Mouse (Mus musculus): ENCODE results near the gene 4930444G20Rik. TPM values are rescaled to one million over a fixed set of nuclear protein-coding genes. Genes with fewer than 3 reads are reported as not detected.

Gene 4930444G20Rik
- polyA plus RNA-seq, 1 experiment: not detected

GRCm38 (mm10) chr10:22034303-22034702 is 33.6 kb downstream of the 4930444G20Rik start:
- Histone ChIP-seq H3K27me3 (ENCODE audit: control insufficient read depth, insufficient read depth, insufficient read length) (peaks cover 10% of the 10 kb centered on the region), H3ac (ENCODE audit: control insufficient read depth, insufficient read length) (no peak overlapping the region), H3K36me3 (ENCODE audit: control insufficient read depth, insufficient read depth) (no peaks in the 10 kb centered on the region), H3K4me3 (no peak overlapping the region), H3K79me2 (ENCODE audit: control insufficient read depth, insufficient read depth) (no peaks in the 10 kb centered on the region), H3K4me2 (ENCODE audit: low read depth) (no peak overlapping the region)
- TF ChIP-seq MYOG (IDR thresholded peaks at IDR 0.05; ENCODE audit: control insufficient read depth in 1 of 3, insufficient read depth in 1 of 3, insufficient read length in 2 of 3, low read depth in 2 of 3) (no peak), MAX (IDR thresholded peaks at IDR 0.05; ENCODE audit: low read depth) (no peak), SRF (IDR thresholded peaks at IDR 0.05; ENCODE audit: control insufficient read depth, insufficient read length, low read depth) (no peak), POLR2AphosphoS2 (IDR thresholded peaks at IDR 0.05; ENCODE audit: insufficient read length, low read depth) (no peak), POLR2A (IDR thresholded peaks at IDR 0.05; ENCODE audit: insufficient read length, low read depth) (no peak), TCF3 (IDR thresholded peaks at IDR 0.05; ENCODE audit: insufficient read length, low read depth) (no peak), MYOD1 (IDR thresholded peaks at IDR 0.05; ENCODE audit: control insufficient read depth in 1 of 3, insufficient read length in 2 of 3, low read depth in 2 of 3) (no peak), REST (IDR thresholded peaks at IDR 0.05; ENCODE audit: insufficient read depth, insufficient read length) (no peak), USF1 (IDR thresholded peaks at IDR 0.05; ENCODE audit: low read depth) (no peak), E2F4 (IDR thresholded peaks at IDR 0.05; ENCODE audit: insufficient read depth) (no peak), CEBPB (IDR thresholded peaks at IDR 0.05; ENCODE audit: insufficient read depth, poor library complexity, severe bottlenecking) (no peak), TCF12 (IDR thresholded peaks at IDR 0.05; ENCODE audit: insufficient read depth, poor library complexity, severe bottlenecking) (no peak)

GRCm38 (mm10) chr10:22018618-22019017 is 49.3 kb downstream of the 4930444G20Rik start:
- Histone ChIP-seq H3K4me2 (ENCODE audit: low read depth) (no peak overlapping the region), H3ac (ENCODE audit: control insufficient read depth, insufficient read length) (no peak overlapping the region), H3K36me3 (ENCODE audit: control insufficient read depth, insufficient read depth) (no peaks in the 10 kb centered on the region), H3K27me3 (ENCODE audit: control insufficient read depth, insufficient read depth, insufficient read length) (peaks cover 14% of the 10 kb centered on the region), H3K79me2 (ENCODE audit: control insufficient read depth, insufficient read depth) (no peaks in the 10 kb centered on the region), H3K4me3 (no peak overlapping the region)
- TF ChIP-seq MYOD1 (IDR thresholded peaks at IDR 0.05; ENCODE audit: control insufficient read depth in 1 of 3, insufficient read length in 2 of 3, low read depth in 2 of 3) (no peak), POLR2A (IDR thresholded peaks at IDR 0.05; ENCODE audit: insufficient read length, low read depth) (no peak), E2F4 (IDR thresholded peaks at IDR 0.05; ENCODE audit: insufficient read depth) (no peak), USF1 (IDR thresholded peaks at IDR 0.05; ENCODE audit: low read depth) (no peak), POLR2AphosphoS2 (IDR thresholded peaks at IDR 0.05; ENCODE audit: insufficient read length, low read depth) (no peak), REST (IDR thresholded peaks at IDR 0.05; ENCODE audit: insufficient read depth, insufficient read length) (no peak), MYOG (IDR thresholded peaks at IDR 0.05; ENCODE audit: control insufficient read depth in 1 of 3, insufficient read depth in 1 of 3, insufficient read length in 2 of 3, low read depth in 2 of 3) (no peak), TCF12 (IDR thresholded peaks at IDR 0.05; ENCODE audit: insufficient read depth, poor library complexity, severe bottlenecking) (no peak), MAX (IDR thresholded peaks at IDR 0.05; ENCODE audit: low read depth) (no peak), SRF (IDR thresholded peaks at IDR 0.05; ENCODE audit: control insufficient read depth, insufficient read length, low read depth) (no peak), CEBPB (IDR thresholded peaks at IDR 0.05; ENCODE audit: insufficient read depth, poor library complexity, severe bottlenecking) (no peak), TCF3 (IDR thresholded peaks at IDR 0.05; ENCODE audit: insufficient read length, low read depth) (no peak)

GRCm38 (mm10) chr10:22017469-22018159 is 50.3 kb downstream of the 4930444G20Rik start:
- Histone ChIP-seq H3ac (ENCODE audit: control insufficient read depth, insufficient read length) (no peak overlapping the region), H3K4me3 (no peak overlapping the region), H3K36me3 (ENCODE audit: control insufficient read depth, insufficient read depth) (no peaks in the 10 kb centered on the region), H3K4me2 (ENCODE audit: low read depth) (no peak overlapping the region), H3K27me3 (ENCODE audit: control insufficient read depth, insufficient read depth, insufficient read length) (peaks cover 7% of the 10 kb centered on the region), H3K79me2 (ENCODE audit: control insufficient read depth, insufficient read depth) (no peaks in the 10 kb centered on the region)
- no peak for TF ChIP-seq POLR2A (IDR thresholded peaks at IDR 0.05; ENCODE audit: insufficient read length, low read depth)
- no peak for TF ChIP-seq CEBPB (IDR thresholded peaks at IDR 0.05; ENCODE audit: insufficient read depth, poor library complexity, severe bottlenecking)
- no peak for TF ChIP-seq MYOD1 (IDR thresholded peaks at IDR 0.05; ENCODE audit: control insufficient read depth in 1 of 3, insufficient read length in 2 of 3, low read depth in 2 of 3)
- TF ChIP-seq MAX (IDR thresholded peaks at IDR 0.05; ENCODE audit: low read depth): no peak
- TF ChIP-seq SRF (IDR thresholded peaks at IDR 0.05; ENCODE audit: control insufficient read depth, insufficient read length, low read depth): no peak
- no peak for TF ChIP-seq REST (IDR thresholded peaks at IDR 0.05; ENCODE audit: insufficient read depth, insufficient read length)
- no peak for TF ChIP-seq MYOG (IDR thresholded peaks at IDR 0.05; ENCODE audit: control insufficient read depth in 1 of 3, insufficient read depth in 1 of 3, insufficient read length in 2 of 3, low read depth in 2 of 3)
- no peak for TF ChIP-seq USF1 (IDR thresholded peaks at IDR 0.05; ENCODE audit: low read depth)
- no peak for TF ChIP-seq E2F4 (IDR thresholded peaks at IDR 0.05; ENCODE audit: insufficient read depth)
- TF ChIP-seq POLR2AphosphoS2 (IDR thresholded peaks at IDR 0.05; ENCODE audit: insufficient read length, low read depth): no peak
- no peak for TF ChIP-seq TCF12 (IDR thresholded peaks at IDR 0.05; ENCODE audit: insufficient read depth, poor library complexity, severe bottlenecking)
- TF ChIP-seq TCF3 (IDR thresholded peaks at IDR 0.05; ENCODE audit: insufficient read length, low read depth): no peak

Other genes starting within 250 kb of the 4930444G20Rik start
- gene Sgk1, start 185.9 kb downstream of the 4930444G20Rik start, polyA plus RNA-seq (2012; fragmentation: generic; extraction: Trizol): 10.3 TPM
- gene E030030I06Rik, start 81.2 kb upstream of the 4930444G20Rik start, polyA plus RNA-seq (2012; fragmentation: generic; extraction: Trizol): 5.8 TPM
- gene Raet1e, start 90.5 kb upstream of the 4930444G20Rik start, polyA plus RNA-seq (2012; fragmentation: generic; extraction: Trizol): 22.0 TPM
- gene H60b, start 90.5 kb upstream of the 4930444G20Rik start, polyA plus RNA-seq (2012; fragmentation: generic; extraction: Trizol): 0.24 TPM